Mouse (Mus musculus) erythroid progenitor cell, adult 5-6 weeks (primary cell): ENCODE measurements around the gene Cdh1. TPM values are rescaled to one million over a fixed set of nuclear protein-coding genes. Genes with fewer than 3 reads are reported as not detected.
A peak's percentile ranks its signal among the peaks of the same experiment; 100 is the strongest.
"Not testable (repeated sequence)": the region's sequence is repeated elsewhere in the genome, so short reads cannot be mapped to it uniquely, and the experiment has no call there.

Experiments
- ATAC-seq: replicated peaks from 2 replicates; pipeline ENCODE4 v1.8.0; 2016; ENCODE audit warnings: moderate number of reproducible peaks, mild to moderate bottlenecking, moderate TSS enrichment, inconsistent platforms; ENCODE audit not compliant: poor library complexity, low FRiP score, severe bottlenecking
- total RNA-seq, 2 experiments: library from RNA; stranded (forward) in 1 of 2; stranded (reverse) in 1 of 2; fragments of 150-400 nt in 1 of 2; fragments of 186-747, 209-891 nt in 1 of 2; gene quantifications; 2 replicates each; pipeline versions ENCODE4 v1.2.3 to v1.2.4; 2015 to 2017; ENCODE audit warnings: low replicate concordance in 2 of 2

The Cdh1 gene
- total RNA-seq (2015; ENCODE audit: low replicate concordance) (1.8 TPM in 1 of 2 replicates, not detected in the other), total RNA-seq (2017; ENCODE audit: low replicate concordance) (0.08 and 0.64 TPM in 2 replicates)

DNA sequence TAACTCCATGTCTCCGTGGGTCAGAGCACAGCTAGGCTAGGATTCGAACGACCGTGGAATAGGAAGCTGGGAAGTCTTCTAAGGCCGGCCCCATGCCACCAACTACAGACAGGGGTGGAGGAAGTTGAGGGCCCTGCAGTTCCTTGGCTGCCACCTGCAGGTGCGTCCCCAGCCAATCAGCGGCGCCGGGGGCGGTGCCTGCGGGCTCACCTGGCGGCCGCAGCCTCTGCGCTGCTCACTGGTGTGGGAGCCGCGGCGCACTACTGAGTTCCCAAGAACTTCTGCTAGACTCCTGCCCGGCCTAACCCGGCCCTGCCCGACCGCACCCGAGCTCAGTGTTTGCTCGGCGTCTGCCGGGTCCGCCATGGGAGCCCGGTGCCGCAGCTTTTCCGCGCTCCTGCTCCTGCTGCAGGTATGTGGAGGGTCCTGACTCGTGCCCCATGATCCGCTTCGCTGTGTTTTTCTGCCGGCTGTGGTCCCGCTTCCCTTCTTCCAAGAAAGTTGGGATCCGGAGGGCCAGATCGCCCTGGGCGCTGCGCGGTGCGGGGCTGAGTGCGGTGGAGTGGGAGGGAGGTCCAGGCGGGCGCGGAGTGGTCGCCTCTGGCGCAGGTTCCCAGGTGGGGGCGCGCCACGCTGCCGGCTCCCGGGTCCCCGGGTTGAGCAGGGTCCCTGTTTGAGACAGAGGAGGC lies at the start of gene Cdh1:
Gene Cdh1, plus strand, starts transcription at position 221 of the 689 bp plus-strand sequence.
- no peak for ATAC-seq

DNA sequence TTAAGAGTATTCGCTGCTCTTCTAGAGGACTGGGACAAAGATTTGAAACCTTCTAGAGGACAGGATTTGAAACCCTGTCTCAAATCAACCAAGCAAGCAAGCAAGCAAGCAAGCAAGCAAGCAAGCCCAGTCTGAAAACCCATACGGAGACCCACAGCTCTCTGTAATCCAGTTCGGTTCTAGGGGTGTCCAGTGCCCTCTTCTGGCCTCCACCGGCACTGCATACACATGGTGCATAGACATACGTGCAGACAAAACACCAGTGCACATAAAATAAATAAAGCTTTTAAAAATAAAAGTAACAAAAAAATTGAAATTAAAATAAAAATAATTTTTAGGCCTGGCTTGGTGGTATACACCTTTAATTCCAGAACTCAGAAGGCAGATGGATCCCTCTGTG lies 49.1 kb upstream of the Cdh1 start:
- ATAC-seq, result no peak

DNA sequence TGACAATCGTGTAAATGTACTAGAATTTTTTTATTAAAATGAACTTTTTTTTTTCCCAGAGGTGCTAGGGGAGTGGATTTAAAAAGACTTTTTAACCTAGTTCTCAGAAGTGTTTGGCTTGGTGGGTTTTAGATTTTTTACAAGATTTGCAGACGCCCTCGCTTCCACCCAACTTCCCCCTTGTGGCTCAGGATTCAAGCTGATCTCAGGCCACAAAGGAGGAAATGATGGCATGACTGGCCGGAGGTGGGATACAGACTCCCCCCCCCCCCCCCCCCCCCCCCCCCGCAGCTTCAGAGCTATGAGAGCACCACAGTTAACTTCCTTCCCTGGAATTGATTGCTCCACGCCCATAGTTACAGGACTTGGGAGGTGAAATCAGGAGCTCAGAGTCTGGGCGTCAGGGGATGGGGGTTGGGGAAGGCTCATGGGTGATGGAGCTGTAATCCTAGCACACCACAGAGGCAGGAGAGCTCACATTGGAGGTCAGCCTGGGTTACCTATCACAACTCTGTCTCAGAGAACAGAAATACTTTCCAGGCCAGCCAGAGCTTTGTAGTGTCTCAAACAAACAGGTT lies 47.0 kb upstream of the Cdh1 start:
- ATAC-seq, result no peak

DNA sequence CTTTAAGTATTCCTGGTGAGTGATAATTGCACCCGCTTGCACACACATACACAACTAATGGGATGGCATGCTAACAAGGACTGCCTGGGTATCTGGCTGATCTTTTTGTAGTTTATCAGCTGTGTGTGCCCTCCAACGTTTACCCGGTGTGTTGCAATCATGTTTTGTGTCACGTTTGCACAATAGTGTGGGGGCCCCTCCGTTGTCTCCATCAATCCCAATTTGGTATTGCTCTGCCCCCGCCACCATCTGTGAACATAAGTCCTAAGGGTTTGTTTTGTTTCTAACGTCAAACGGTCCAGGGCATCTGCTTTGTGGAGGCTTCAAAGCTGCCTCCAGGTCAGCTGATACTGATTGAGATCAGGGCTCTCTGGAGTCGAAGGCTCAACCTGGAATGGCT lies 43.3 kb upstream of the Cdh1 start:
- no peak for ATAC-seq

DNA sequence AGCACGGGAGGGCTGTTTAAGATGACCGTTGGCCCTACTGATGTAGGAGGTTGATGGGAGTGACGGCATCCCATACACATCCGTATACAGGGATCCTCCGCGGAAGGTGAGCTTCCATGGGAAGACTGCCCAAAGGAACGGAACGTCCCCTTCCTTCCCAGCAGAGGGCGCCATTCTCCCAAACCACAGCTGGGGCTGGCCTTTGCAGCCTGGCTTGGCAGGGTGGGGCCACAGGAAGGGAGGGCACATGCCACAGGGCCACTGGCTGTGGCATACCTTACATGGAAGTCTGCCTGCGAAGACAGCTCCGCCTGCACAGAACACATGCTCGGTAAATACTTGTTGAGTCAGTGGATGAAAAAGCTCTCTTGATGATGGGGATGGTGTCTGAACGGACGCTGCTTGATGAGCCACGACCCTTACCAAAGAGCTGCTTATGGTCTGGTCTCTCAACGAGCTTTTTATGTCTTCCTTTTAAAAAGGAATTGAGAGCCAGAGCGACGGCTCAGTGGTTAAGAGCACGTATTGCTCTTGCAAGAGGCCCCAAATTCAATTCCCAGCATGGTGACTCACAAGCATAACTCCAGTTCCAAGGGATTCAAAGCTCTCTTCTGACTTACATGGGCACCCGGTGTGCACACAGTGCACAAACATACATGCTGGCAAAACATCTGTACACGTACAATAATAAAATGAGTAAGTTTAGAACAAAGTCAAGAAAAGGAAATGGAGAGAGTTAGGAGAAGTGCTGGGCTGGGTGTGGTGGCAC lies 41.9 kb upstream of the Cdh1 start:
- ATAC-seq, result peak; percentile 67

DNA sequence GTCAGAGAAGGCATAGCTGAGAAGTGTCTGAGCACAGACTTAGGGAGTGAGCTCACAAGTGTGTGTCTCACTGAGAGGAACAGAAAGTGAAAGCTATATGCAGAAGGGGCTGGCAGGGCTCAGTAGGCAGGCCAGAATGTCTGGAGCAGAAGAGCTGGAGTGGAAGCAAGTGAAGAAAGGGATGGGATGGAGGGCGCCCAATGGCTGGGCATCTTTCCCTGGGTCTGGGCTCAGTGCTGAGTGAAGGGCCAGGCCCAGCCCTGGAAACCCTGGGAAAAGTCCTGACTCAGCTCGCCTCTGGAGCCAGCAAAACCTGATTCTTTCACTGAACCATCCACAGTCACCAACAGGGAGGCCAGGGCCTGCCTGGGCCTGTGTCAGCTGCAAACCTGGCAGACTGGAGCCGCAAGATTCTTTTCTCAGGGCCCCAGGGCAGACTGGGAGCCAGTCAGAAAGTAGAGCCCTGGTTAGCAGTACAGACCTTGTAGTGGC lies 39.4 kb upstream of the Cdh1 start:
- no peak for ATAC-seq

DNA sequence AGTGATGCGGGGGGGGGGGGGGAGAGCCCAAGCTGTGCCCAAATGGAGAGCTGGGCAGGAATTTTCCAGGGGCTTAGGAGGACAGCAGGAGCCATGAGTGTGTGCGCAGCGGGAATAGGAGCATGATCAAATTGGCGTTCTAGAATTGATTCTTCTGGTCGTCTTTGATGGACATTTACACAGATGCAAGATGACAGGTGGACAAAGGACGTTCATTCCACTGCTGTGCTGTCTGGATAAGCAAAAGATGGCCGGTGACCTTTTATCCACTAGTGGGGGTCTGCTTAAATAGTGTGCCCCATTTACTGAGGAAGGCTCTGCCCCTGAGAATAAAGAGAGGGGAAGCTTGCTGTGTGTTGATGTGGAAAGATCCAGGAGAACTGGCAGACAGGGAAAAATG lies 34.1 kb upstream of the Cdh1 start:
- ATAC-seq, result no peak

DNA sequence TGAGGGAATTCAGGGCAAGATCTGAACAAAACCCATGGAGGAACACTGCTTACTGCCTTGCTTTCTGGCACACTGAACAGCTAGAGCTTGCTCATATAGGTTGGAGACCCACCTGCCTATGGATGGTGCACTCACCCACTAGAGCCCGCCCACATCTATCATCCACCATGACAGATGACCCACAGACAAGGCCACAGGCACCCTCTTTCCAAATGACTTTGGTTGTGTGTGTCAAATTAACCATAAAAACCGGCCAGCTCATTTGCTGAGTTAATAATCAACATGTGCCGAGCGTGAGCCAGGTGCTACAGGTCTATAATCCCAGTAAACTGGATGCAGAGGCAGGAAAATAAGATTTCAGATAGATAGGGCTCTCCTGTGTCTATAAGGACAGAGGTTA lies 32.8 kb upstream of the Cdh1 start:
- no peak for ATAC-seq

DNA sequence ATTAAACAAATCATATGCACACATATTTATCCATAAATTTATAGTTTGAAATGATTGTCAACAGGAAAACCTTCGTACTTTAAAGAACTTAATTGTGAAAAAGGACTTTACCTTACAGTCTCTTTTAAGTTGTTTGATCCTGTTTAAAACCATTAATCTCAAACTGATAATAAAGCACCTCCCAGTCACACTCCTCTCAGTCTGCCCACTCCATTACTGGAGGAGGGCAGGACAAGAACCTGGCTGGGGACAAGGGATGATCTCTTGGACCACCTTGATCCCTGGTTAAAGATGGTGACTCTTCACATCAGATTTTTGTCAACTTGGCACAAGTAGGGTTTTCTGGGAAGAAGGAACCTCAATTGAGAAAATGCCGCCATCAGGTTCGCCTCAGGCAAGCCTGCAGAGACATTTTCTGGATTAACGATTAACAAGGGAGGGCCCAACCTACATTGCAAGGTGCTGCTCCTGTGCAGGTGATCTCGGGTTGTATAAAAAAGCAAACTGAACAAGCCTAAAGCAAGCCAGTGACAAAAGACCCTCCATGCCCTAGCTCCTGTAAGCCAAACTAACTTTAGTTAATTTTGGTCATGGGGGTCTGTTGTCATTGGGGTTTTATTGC lies 31.5 kb upstream of the Cdh1 start:
- ATAC-seq, result no peak

DNA sequence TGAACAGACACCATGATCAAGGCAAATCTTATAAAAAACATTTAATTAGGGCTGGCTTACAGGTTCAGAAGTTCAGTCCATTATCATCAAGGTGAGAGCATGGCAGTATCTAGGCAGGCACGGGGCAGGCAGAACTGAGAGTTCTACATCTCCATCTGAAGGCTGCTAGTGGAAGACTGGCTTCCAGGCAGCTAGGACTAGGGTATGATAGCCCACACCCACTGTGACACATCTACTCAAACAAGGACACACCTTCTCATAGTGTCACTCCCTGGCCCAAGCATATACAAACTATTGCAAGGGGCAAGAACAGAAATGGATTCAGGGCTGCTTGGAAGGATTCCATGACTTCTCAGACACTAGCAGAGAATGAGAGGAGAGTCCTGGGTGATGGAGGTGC lies 31.0 kb upstream of the Cdh1 start:
- ATAC-seq, result not testable (repeated sequence)

DNA sequence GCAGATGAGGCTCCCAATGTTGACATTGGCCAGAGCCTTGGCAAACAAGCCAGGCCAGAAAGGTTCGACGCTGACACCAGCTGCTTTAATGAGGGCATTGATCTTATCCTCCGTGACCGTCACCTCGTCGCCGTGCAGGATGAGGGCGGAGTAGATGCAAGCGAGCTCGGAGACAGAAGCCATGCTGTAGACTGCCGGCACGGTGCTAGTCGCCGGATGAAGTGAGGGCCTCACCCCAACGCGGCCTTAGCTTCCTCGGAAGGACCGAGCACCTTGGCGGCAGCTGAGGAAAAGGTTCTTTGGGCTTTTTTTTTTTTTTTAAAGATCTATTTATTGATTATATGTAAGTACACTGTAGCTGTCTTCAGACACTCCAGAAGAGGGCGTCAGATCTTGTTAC lies 30.0 kb upstream of the Cdh1 start, which contains the start of gene Gm10073:
Gene Gm10073, minus strand, starts transcription at position 294 of the 400 bp plus-strand sequence.
- ATAC-seq, result peak; percentile 68

DNA sequence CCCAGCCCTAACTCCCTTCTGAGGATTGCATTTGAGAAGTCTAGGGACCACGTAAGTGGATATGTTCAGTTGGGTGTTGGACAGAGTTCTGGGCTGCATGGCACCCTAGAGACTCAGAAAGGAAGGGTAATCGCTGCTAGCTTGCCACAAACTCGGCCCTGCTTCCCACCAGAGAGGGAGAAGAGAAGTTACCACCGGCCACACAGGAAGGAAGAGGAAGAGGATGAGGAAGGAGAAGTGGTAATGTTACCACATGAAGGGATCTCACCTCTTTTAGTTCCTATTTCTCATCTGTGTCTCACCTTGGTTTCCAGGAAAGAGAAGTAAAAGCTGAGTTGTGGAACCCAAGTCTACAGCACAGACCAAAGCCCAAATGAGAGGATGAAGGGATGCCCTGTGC lies 28.9 kb upstream of the Cdh1 start:
- ATAC-seq, result no peak

DNA sequence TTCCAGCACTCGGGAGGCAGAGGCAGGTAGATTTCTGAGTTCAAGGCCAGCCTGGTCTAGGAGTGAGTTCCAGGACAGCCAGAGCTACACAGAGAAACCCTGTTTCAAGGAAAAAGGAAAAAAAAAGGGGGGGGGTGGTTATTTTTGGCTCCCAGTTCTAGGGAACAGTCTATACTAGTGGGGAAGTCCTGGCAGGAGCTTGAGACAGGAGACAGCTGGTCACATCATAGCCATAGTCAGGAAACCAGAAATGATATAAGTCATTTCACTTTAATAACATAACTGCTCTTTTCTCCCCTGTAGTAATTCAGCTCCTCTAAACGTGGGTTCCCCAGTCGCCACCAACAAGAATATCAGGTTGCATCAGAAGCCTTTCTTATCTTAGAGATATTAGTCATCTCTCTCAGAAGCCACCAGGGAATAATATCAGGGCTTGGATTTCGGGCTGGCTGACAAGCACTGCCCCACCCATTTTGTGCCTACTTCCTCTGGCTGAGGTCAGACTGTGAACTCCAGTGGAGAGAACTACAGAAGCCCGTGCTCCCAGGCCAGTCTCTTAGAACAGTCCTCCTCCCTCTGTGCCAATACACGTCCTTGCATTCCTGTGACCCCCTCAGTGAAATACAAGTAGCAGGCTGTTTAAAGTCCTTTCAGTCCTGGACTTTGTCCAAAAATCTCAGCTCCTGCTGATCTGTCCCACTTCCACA lies 26.1 kb upstream of the Cdh1 start:
- ATAC-seq, result no peak

DNA sequence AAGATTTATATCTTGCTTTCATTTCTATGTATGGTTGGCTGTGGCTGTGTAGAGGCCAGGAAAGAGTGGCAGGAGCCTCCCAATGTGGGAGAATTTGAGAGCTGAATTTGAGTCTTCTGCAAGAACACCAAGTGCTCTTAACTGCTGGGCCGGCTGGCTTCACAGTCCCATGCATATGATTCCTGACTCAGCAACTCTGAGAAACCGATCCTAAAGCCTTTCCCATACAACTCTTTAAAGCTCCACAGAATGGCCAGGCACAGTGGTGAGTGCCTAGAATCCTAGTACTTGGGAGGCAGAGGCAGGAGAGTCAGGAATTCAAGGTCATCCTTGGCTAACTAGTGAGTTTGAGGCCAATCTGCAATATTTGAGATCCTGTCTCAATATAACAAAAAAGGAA lies 23.6 kb upstream of the Cdh1 start:
- ATAC-seq, result no peak

DNA sequence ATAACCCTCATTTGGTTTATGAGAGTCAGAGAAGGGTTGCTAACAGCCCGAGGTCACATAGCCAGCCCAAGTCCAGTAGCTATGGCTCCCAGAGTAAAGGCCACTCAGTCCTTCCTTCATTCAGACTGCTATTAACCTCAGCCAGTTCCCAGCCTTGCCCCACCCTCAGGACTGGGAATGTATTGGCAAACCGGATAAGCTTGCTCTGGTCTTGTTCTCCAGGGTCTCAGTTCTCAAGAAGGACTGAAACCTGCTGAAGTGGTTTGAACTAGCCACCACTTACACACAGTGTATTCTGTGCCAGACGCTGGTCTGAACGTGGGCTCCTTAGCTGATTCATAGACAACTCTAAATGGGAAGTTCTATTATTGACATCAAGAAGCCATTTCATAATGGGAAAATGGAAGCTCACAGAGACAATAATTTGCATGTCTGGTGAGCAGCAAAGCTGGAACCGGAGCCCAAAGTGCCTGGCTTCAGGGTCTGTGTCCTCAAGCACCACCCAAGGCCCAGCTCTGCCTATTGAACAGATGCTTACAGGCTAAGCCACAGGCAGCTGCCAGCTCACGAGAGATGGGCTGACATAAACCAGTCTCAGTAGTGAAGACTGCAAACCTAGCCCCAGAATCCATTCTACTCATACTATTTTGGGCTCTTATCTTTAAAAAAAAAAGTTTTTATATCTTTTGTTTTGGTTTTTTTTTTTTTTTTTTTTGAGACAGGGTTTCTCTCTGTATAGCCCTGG lies 21.6 kb upstream of the Cdh1 start:
- ATAC-seq, result no peak

DNA sequence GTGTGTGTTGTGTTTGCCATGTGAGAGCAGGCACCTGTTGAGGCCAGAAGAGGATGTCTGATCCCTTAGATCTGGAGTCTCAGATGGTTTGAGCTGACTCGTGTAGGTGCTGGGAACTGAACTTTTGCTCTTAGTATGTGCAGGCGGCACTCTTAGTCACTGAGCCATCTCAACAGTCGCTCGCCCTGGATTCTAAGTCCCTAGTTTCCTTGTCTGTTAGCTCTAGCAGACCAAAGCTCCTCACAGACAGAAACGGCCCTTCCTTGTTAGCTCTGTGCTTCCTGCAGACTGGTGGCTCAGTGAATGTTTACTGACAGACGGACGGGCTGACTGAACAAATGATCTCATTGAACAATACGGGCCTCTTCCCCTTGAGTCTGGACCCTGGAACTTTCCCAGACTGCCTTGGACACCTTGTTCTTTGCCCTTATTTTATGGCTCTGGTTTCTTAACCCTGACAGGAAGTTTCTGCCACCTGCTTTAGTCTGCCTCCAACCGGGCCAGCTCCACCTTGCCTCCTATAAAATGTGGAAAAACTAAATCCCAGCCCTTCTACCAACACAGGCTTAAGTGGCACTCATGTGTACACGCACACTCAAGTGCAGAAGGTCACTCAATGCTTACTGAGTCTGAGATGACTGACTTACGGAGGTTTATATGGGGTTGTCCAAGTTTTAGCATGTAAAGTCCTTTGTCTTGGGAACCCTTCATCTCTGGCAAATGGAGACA lies 18.0 kb upstream of the Cdh1 start:
- ATAC-seq, result no peak

DNA sequence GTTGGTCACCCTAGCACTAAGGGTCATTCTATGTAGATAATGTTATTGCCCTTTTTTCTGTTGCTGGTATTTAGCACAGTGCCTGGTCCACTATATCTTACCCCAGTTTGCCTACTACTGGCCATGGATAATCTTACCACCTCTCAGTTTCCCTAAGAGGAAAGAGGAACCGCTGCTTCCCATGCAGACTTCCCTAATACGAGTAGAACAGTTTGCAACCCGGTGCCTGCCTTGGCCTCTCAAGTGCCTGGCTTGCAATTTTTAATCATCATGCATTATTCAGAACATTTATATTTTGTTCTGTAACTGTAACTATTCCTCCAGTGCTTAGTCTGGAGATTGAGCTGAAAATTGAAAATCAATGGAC lies 17.5 kb upstream of the Cdh1 start:
- ATAC-seq, result no peak

DNA sequence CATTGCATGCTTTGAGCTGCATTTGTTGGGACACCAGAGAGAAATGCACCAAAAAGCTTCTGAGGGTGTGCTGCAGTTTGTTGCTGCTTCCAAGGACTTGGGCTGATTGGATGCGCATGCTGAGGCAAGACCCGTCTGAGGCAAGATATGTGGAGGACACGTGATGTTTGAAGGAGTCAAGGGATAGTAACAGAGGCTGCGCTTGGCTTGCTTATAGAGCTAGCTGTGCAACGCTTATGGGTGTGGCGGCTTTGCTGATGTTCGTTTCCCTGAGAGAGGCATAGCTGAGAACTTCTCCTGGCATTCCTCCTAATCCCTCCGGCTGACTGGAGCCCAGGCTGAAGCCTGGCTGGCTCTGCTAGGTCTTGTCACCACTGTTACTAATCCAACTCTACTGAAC lies 16.3 kb upstream of the Cdh1 start:
- no peak for ATAC-seq
